Mouse (Mus musculus) neutrophil, adult 65 days (primary cell): ENCODE results near the gene Vwa1. TPM values are rescaled to one million over a fixed set of nuclear protein-coding genes. Genes with fewer than 3 reads are reported as not detected.

ENCODE experiments used
- total RNA-seq: library from RNA; stranded (reverse); gene quantifications from 2 replicates; pipeline ENCODE4 v1.2.4, GENCODE M21; 2023

Vwa1 gene
- total RNA-seq: not detected in 2 replicates

DNA sequence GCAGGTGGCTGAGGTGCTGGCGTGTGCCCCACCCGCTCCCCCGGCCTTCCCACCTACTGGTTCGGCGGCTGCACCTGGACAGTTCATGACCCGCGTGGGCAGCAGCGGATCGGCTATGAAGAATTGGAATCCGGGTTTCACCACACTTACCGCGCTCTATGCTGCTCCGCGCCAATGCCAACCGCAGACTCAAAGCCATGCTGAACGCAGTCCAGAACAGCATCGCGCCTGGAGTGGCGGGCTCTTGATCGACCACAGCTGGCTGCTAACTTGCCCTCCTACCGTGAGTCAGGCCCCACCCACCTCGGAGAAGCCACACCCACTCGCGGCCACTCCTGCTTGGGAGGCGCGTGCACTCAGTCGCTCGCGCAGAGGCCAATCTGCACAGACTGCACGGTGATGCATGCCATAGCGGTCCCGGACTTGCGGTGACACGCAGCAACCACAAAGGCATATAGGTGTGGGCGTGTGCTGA lies at the start of gene Vwa1:
Gene Vwa1, minus strand, starts transcription at position 419 of the 475 bp plus-strand sequence.

DNA sequence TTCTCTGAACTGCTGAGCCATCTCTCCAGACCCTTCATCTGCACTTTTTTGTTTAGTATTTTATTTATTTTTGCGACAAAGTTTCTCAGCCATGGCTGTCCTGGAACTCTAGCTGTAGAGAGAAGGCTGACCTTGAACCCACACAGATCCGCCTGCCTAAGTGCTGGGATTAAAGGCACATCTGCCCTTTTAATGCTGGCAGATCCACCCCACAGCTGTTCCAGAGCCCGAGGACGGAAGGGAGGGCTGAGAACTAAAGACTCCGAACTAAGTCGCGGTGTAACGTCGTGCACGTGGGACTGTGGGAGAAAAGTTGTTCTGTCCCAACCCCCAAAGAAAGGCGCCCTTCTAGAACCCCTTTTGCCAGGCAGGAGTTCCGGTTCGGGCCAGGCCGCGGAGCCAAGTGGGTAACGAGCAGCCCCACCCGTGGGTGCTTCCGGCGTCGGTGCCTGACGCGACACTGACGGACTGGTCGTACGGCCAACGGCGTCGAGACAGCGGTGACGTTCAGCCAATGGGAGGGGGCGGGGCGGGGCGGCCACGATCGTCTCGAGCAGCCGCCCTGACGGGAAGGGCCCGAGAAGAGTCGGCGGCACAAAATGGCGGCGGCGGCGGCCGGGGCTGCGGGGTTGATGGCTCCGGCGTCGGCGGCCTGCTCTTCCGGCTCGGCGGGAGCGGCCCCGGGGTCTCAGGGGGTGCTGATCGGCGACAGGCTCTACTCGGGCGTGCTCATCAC lies 37.6 kb upstream of the Vwa1 start, which contains the start of gene Ccnl2:
Gene Ccnl2, plus strand, starts transcription at position 561 of the 736 bp plus-strand sequence.

DNA sequence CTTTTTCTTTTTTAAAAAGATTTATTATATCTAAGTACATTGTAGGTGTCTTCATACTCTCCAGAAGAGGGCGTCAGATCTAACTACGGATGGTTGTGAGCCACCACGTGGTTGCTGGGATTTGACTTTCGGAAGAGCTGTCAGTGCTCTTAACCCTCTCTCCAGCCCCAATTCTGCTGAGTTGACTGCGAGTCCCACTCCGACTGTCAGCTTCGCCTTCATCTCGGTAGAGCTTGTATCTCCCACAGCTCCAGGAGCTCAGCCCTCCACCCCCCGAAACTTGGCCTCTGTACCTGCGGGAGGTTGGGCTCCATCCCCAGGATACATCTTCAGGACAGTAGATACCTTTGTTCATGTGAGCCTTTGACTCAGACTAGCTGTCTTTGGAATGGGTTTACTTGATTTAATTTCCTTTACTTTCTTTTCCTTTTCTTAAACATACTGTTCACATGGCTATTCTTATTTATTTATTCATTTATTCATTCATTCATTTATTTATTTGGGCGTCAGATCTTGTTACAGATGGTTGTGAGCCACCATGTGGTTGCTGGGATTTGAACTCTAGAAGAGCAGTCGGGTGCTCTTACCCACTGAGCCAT lies 28.3 kb upstream of the Vwa1 start, which contains the start of gene Mrpl20:
Gene Mrpl20, plus strand, starts transcription at position 138 of the 599 bp plus-strand sequence.

DNA sequence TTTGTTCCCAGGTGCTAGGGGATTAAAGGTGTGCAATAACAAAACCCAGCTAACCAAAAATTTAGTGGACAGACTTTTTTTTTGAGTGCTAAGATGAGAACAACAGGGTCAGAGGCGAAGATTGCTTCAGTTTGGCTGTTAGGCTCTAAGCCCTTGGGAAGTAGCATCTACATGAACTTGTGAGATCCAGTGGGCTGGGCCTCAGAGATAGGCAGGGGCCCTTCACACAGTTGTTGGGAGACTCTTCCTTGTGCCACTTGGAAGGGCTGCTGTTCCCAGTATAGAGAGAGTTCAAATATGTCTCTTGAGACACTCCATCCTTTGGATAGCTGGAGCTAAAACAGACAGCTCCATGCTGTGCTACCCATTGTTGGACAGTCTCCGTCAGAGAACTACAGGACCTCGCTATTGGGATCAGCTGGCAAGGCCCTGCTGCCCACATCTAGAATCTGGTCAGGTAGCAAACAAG lies 15.6 kb upstream of the Vwa1 start, which contains the start of gene Ankrd65:
Gene Ankrd65, plus strand, starts transcription at position 419 of the 469 bp plus-strand sequence.

DNA sequence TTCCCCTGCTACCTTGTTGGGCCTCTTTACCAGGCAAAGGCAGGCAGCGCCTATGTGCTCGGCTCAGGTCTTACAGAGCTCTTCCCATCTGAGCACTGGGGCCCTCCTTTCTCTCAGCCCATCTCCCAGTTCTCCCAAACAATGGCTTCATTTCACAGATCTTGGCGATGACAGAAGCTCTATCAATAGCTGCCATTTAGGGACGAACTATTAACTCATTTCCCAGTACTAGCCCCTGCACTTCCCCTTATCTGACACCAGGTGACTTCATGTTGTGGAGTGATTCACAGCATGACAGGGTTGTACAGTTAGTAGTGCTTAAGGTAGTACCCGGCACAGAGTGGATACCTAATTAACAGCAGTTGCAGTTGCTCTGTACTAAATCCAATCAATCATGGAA lies 11.3 kb upstream of the Vwa1 start, which contains the start of gene Tmem88b:
Gene Tmem88b, minus strand, starts transcription at position 56 of the 400 bp plus-strand sequence.

DNA sequence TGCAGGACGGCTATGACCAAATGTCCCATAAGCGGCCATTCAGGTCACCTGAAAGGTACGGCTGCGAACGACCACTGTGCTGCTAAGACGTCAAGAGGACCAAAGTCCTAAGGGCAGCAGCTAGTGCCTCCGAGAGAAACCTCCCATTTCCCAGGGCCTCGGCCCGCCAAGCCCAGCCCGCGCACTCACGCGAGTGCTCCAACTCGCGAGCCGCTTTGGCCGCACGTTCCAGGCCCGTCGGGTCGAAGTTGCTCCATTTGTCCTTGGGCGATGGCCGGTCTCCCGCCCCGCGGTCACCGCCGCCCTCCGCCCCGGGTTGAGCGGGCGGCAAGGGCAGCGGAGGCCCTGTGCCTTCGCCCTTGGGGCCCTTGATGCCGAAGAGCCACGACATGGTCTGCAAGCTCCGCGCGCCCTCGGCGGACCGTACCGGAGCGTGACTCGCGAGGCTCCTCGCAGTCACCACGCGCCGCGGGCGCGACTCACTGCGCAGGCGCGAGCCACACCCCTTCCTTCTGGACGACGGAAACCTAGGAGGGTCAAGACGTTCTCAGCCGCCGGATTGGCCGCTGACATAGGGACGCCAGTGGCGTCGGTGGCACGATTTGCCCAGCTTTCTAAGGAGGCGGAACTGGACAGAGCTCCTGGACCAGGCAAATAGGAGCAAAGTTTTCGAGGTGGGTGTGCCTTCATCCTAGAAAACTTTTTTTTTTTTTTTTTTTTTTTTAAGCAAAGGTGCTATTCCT lies 13.7 kb downstream of the Vwa1 start, which contains the start of gene Atad3a:
Gene Atad3a, minus strand, starts transcription at position 481 of the 743 bp plus-strand sequence.

DNA sequence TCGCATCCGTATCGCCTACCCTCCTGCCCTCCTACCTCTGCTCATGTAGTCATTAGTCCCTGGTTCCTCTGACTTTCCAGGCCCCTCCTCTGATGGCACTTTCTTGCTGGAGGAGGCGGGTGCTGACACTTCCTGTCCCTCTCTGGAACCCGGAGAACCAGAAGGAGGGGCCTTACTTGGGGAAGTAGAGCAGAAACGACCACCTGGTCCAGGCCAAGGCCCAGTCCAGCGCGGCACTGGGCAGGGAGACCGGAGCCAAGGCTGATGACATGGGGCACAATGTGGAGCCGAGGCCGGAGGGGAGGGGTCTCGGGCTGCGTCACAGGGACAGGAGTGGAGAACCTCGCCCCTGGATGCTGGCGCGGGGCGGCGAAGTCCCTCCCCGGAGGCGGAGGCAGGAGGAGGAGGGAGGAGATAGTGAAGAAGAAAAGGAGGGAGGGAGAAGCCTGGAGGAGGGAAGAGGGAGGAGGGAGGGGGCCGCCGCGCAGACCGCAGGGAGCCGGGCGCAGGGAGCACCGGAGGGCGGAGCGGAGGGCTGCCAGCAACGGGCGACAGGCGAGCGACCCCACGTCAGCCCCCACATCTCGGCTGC lies 40.1 kb downstream of the Vwa1 start, which contains the start of gene Tmem240:
Gene Tmem240, plus strand, starts transcription at position 451 of the 592 bp plus-strand sequence.

Other genes starting within 250 kb of the Vwa1 start
- 364 and 368 TPM in 2 replicates for gene Nadk, start 212.3 kb downstream of the Vwa1 start, total RNA-seq
- gene Slc35e2, start 173.3 kb downstream of the Vwa1 start, total RNA-seq: 13.1 and 16.4 TPM in 2 replicates
- 181 and 295 TPM in 2 replicates for gene Cdk11b, start 149.8 kb downstream of the Vwa1 start, total RNA-seq
- gene Gm10563, start 129.3 kb downstream of the Vwa1 start, total RNA-seq: not detected in 2 replicates
- 0.34 and 1.3 TPM in 2 replicates for gene Mmp23, start 121.3 kb downstream of the Vwa1 start, total RNA-seq
- 30.7 and 38.4 TPM in 2 replicates for gene Mib2, start 105.5 kb downstream of the Vwa1 start, total RNA-seq
- gene Fndc10, start 80.4 kb downstream of the Vwa1 start, total RNA-seq: 0.22 and 0.54 TPM in 2 replicates
- 82.1 and 98.7 TPM in 2 replicates for gene Ssu72, start 69.9 kb downstream of the Vwa1 start, total RNA-seq
- 0.23 and 0.41 TPM in 2 replicates for gene Tmem240, start 39.9 kb downstream of the Vwa1 start, total RNA-seq
- 7.3 and 11.4 TPM in 2 replicates for gene Atad3a, start 13.6 kb downstream of the Vwa1 start, total RNA-seq
- not detected in 2 replicates for gene Tmem88b, start 11.2 kb upstream of the Vwa1 start, total RNA-seq
- gene Ankrd65, start 15.7 kb upstream of the Vwa1 start, total RNA-seq: not detected in 2 replicates
- 45.0 and 61.8 TPM in 2 replicates for gene Mrpl20, start 28.2 kb upstream of the Vwa1 start, total RNA-seq
- gene Ccnl2, start 37.8 kb upstream of the Vwa1 start, total RNA-seq: 162 and 225 TPM in 2 replicates
- 98.0 and 129 TPM in 2 replicates for gene Aurkaip1, start 56.6 kb upstream of the Vwa1 start, total RNA-seq
- 0.23 and 1.3 TPM in 2 replicates for gene Mxra8, start 65.0 kb upstream of the Vwa1 start, total RNA-seq
- gene Dvl1, start 72.7 kb upstream of the Vwa1 start, total RNA-seq: 49.9 and 68.5 TPM in 2 replicates
- gene Tas1r3, start 88.7 kb upstream of the Vwa1 start, total RNA-seq: 2.3 and 2.6 TPM in 2 replicates
- gene Cptp, start 94.7 kb upstream of the Vwa1 start, total RNA-seq: 20.5 and 22.6 TPM in 2 replicates
- 31.9 and 42.4 TPM in 2 replicates for gene Ints11, start 94.8 kb upstream of the Vwa1 start, total RNA-seq
- 10.6 and 10.8 TPM in 2 replicates for gene Pusl1, start 117.1 kb upstream of the Vwa1 start, total RNA-seq
- gene Acap3, start 117.1 kb upstream of the Vwa1 start, total RNA-seq: 55.0 and 80.6 TPM in 2 replicates
- gene Ube2j2, start 169.1 kb upstream of the Vwa1 start, total RNA-seq: 100 and 130 TPM in 2 replicates
- gene C1qtnf12, start 187.6 kb upstream of the Vwa1 start, total RNA-seq: 18.1 and 25.1 TPM in 2 replicates
- 1.6 and 1.9 TPM in 2 replicates for gene B3galt6, start 218.0 kb upstream of the Vwa1 start, total RNA-seq
- 101 and 115 TPM in 2 replicates for gene Sdf4, start 218.2 kb upstream of the Vwa1 start, total RNA-seq
- 1.5 and 2.1 TPM in 2 replicates for gene Tnfrsf4, start 239.1 kb upstream of the Vwa1 start, total RNA-seq